Mouse (Mus musculus): ENCODE results near the gene Tmem222.

Gene Tmem222

GRCm38 (mm10) chr4:133277104-133278026 lies at the start of gene Tmem222:
Tmem222 (minus strand) TSS chr4:133277792.
- DNase-seq (ENCODE audit: low read depth) = peak; percentile 87

- no peak for DNase-seq (ENCODE audit: low read depth)
These were observed 42.1 kb upstream of the Tmem222 start for GRCm38 (mm10) chr4:133319667-133320066.

GRCm38 (mm10) chr4:133315991-133316390 lies 38.4 kb upstream of the Tmem222 start:
- DNase-seq (ENCODE audit: low read depth) = no peak

- DNase-seq (ENCODE audit: low read depth) = no peak
These were observed 37.3 kb upstream of the Tmem222 start for GRCm38 (mm10) chr4:133314896-133315295.

- DNase-seq (ENCODE audit: low read depth) = peak; percentile 56
These were observed 32.4 kb upstream of the Tmem222 start for GRCm38 (mm10) chr4:133309948-133310347.

- peak; percentile 49 for DNase-seq (ENCODE audit: low read depth)
These were observed 29.7 kb upstream of the Tmem222 start for GRCm38 (mm10) chr4:133307331-133307730.

- no peak for DNase-seq (ENCODE audit: low read depth)
These were observed 28.2 kb upstream of the Tmem222 start for GRCm38 (mm10) chr4:133305825-133306224.

GRCm38 (mm10) chr4:133304770-133305169 lies 27.2 kb upstream of the Tmem222 start:
- DNase-seq (ENCODE audit: low read depth) = no peak

- DNase-seq (ENCODE audit: low read depth) = no peak
These were observed 25.1 kb upstream of the Tmem222 start for GRCm38 (mm10) chr4:133302668-133303067.

GRCm38 (mm10) chr4:133301802-133302201 lies 24.2 kb upstream of the Tmem222 start:
- DNase-seq (ENCODE audit: low read depth) = no peak

GRCm38 (mm10) chr4:133300421-133300820 lies 22.8 kb upstream of the Tmem222 start:
- no peak for DNase-seq (ENCODE audit: low read depth)

GRCm38 (mm10) chr4:133299701-133300100 lies 22.1 kb upstream of the Tmem222 start:
- no peak for DNase-seq (ENCODE audit: low read depth)

- DNase-seq (ENCODE audit: low read depth) = no peak
These were observed 21.1 kb upstream of the Tmem222 start for GRCm38 (mm10) chr4:133298516-133299365.

- peak; percentile 41 for DNase-seq (ENCODE audit: low read depth)
These were observed 20.2 kb upstream of the Tmem222 start for GRCm38 (mm10) chr4:133297801-133298238.

GRCm38 (mm10) chr4:133297360-133297759 lies 19.8 kb upstream of the Tmem222 start:
- DNase-seq (ENCODE audit: low read depth) = no peak

- DNase-seq (ENCODE audit: low read depth) = no peak
These were observed 16.5 kb upstream of the Tmem222 start for GRCm38 (mm10) chr4:133294084-133294483.

GRCm38 (mm10) chr4:133292901-133293843 lies 15.6 kb upstream of the Tmem222 start:
- DNase-seq (ENCODE audit: low read depth) = no peak

- DNase-seq (ENCODE audit: low read depth) = no peak
These were observed 14.8 kb upstream of the Tmem222 start for GRCm38 (mm10) chr4:133292405-133292804.

GRCm38 (mm10) chr4:133291255-133291654 lies 13.7 kb upstream of the Tmem222 start:
- no peak for DNase-seq (ENCODE audit: low read depth)

- no peak for DNase-seq (ENCODE audit: low read depth)
These were observed 9.0 kb upstream of the Tmem222 start for GRCm38 (mm10) chr4:133286476-133287077.

- no peak for DNase-seq (ENCODE audit: low read depth)
These were observed 8.4 kb upstream of the Tmem222 start for GRCm38 (mm10) chr4:133285950-133286349.

Data from fibroblast of lung, adult 2 months (primary cell).